Mouse (Mus musculus): ENCODE measurements at regions not wholly inside any gene's neighbourhood (a gene's known extent, or its start where the extent isn't known, plus 50 kb on each side); places are given as distances from the start of the nearest gene placed in this dataset.
A peak's percentile ranks its signal among the peaks of the same experiment; 100 is the strongest.

DNA sequence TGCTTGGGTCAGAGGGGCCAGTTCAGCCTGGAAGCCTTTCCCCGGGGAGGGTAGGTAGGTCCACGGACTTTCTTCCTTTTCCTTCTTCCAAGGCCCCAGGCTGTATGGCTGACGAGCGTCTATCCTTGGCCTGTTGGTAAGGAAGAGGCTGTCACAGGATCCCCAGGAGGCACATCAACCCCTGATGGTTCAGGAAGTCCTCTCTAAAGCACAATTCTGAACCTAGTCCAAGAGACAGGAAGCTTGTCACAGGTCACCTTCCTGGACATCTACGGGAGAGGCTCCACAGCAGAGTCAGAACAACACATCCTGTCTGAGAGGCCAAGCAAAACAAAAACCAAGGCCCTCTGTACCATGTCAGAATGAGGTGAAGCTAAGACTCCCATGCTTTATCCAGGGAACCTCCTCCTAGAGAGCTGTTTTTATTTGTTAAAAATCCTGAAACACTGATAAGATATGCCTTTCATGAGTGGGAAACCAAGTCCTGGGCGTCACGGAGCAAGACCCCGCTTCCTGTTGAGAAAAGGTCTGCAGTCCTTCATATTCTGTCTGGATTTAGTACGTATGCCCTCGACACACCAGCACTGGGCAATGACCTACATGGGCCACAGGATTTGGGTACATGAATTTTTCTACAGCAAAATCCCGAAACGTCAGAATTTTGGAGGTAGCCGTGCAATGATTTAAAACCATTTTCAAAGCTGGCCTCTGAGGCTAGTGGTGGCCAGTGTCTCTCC is 52.0 kb upstream of the Snrk start:
- no peak for ATAC-seq (ENCODE audit: insufficient number of reproducible peaks, low FRiP score, low TSS enrichment)

DNA sequence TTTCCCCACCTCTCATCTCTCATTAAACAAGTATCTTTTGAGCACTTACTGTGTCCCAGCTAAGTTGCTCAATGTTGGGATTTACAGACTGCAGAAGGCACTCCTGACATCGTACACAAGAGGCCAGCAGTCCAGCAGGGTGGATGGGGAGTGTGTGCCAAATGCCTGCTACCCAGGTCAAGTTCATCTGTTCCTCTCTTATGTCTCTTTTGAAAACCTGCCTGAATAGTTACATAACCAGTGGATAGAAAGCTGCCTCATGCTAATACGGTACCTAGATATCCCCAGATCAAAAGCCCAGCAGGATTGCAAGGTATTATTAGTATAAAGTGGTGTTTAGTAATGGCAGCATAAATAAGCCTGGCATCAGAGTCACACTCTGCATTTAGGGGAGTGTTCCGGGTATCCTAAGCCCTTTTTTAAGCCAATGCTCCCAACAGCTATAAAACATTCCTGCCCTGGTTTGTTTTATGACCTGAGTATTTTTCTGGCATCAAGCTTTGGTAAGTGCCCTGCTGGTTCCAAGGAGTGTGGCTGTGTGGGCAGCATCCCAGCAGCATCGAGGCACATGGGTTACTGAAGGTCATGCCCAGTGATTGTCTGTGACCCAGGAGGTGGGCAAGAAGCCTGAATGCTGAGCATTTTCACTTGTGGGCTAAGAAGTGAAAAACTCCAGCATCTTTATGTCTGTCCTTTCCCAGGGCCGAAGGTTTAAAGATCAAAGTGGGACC is 59.1 kb upstream of the Pomgnt2 start:
- peak; percentile 80 for ATAC-seq (ENCODE audit: insufficient number of reproducible peaks, low FRiP score, low TSS enrichment)

DNA sequence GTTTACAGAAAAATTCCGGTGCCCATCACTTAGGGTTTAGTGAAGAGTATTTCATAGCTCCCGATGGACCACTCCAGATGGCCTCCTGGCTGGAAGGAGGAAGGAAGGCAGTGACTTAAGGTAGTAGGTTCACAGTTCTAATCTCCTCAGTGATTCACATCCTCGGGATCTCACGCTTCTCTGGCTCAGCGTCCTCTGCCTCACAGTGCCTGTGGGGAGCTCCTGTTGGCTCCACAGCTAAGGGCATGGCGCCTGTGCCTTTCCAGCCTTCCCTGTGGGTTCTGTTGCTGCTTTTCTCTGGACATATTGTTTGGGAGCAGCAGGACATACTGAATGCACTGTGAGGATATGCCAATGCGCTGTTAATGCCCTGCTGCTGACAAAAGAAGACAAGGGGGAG is 54.8 kb upstream of the Pomgnt2 start:
- ATAC-seq (ENCODE audit: insufficient number of reproducible peaks, low FRiP score, low TSS enrichment): peak; percentile 58

DNA sequence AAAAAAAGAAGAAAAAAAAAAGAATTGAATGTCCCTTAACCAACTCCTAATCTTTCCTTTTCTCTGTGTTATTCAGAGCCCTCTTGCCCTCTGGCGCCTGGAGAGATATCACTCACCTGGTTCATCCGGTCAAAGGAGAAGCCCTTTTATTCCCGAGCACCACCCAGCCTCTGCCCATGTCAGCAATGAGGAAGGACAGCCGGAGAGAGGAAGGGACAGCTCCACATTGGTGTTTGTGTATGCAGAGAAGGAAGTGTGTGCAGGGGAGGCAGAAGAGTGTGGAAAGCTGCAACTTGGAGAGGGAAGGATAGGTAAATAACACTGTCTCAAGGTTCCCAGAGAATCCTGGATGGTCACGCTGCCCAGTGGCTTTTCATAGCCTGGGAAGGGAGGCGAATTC is 54.2 kb upstream of the Pomgnt2 start:
- ATAC-seq (ENCODE audit: insufficient number of reproducible peaks, low FRiP score, low TSS enrichment): no peak

DNA sequence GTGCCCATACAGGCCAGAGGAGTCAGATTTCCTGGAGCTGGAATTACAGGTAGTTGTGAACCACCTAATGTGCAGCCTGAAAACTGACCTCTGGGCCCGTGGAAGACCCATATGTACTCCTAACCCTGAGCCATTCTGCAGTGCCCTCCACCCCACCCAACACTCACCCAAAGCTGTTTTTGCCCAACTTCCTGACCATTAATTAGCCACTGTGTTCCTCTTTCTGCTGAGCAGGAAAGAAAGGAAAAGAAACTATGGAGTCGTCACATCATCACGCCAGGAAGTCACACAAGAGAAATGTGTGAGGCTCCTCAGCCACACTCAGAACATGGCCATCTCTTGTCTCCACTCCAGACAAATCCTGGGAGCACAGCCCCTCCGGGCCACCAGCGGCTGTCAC is 52.1 kb upstream of the Pomgnt2 start:
- ATAC-seq (ENCODE audit: insufficient number of reproducible peaks, low FRiP score, low TSS enrichment): no peak

DNA sequence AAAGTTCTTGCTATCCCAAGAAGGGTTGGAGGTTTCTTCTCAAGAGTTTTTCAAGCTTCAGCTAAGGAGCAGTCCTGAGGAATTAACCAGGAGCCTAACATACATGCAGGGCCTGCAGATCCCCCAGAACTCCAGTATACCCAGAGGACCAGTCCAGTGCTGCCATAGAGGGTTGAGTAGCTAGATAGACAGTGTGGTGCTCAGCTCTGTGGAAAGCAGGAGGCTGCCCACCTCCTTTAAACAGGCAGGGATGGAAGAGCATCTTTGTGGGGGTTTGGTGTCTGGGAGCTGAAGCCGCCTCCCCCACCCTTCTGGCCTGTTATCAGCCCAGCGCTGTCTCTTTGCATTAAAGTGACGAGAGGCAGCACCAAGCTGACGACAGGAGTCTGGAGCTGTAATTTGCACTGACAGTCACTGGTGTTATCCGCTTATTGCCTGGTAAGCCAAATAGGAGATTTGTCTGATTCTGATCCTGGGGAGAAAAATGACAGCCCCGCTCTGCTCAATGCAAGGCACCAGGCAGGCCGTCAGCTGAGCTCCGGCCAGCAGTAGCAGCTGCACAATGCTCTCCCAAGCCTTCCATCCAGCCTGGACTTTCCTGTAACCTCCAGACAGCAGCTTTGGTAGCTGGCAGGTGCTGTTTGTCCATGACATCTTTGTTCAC is 51.2 kb upstream of the Pomgnt2 start:
- peak; percentile 56; the same call in 1 of the 2 replicates for ATAC-seq (ENCODE audit: insufficient number of reproducible peaks, low FRiP score, low TSS enrichment)

Measured in cerebellum, adult (tissue).